Mouse (Mus musculus) CH12.LX (cell line): ENCODE measurements around the gene Tram2. TPM values are rescaled to one million over a fixed set of nuclear protein-coding genes. Genes with fewer than 3 reads are reported as not detected.

Source experiments
- DNase-seq: peaks from one replicate; pipeline ENCODE4 v3.0.0-alpha.2; 2013; ENCODE audit errors: extremely low read depth
- H3K27ac ChIP-seq: 2 replicates; pipeline ENCODE4 v1.5.1; 2012; ENCODE audit warnings: low read depth, mild to moderate bottlenecking, control low read depth, moderate library complexity; ENCODE audit not compliant: insufficient read depth
- H3K27me3 ChIP-seq: replicated peaks from 2 replicates; pipeline ENCODE3; 2012; ENCODE audit warnings: inconsistent platforms
- H3K36me3 ChIP-seq, 2 experiments: replicated peaks in 1 of 2; 2 replicates each; pipeline versions ENCODE3 to v1.6.1; 2012; ENCODE audit warnings: inconsistent platforms in 1 of 2, low read length in 1 of 2, mild to moderate bottlenecking in 1 of 2, mixed read lengths in 1 of 2, moderate library complexity in 1 of 2; ENCODE audit not compliant: control insufficient read depth in 1 of 2, insufficient read depth in 1 of 2
- H3K4me1 ChIP-seq, 2 experiments: 2 replicates each; pipeline ENCODE4 v1.6.1; 2012; ENCODE audit warnings: inconsistent platforms in 1 of 2, moderate library complexity in 1 of 2; ENCODE audit not compliant: insufficient read depth in 2 of 2, control insufficient read depth in 1 of 2
- H3K4me2 ChIP-seq: 2 replicates; pipeline ENCODE4 v1.6.1; 2012; ENCODE audit warnings: low read depth, mild to moderate bottlenecking, control low read depth; ENCODE audit not compliant: poor library complexity, insufficient read depth, severe bottlenecking
- H3K4me3 ChIP-seq, 3 experiments: fragments of 150-350 bp in 1 of 3; sonication (generic) in 1 of 3; replicated peaks in 1 of 3; 2 replicates each; pipeline versions ENCODE3 to v1.5.1; 2011 to 2012; ENCODE audit warnings: low read depth in 2 of 3, low read length in 2 of 3, mild to moderate bottlenecking in 2 of 3, moderate library complexity in 2 of 3, control low read depth in 1 of 3, improper control_type of control experiment in 1 of 3, inconsistent platforms in 1 of 3, mixed read lengths in 1 of 3; ENCODE audit not compliant: poor library complexity in 1 of 3
- H3K79me2 ChIP-seq: replicated peaks from 2 replicates; pipeline ENCODE4 v1.6.1; 2012; ENCODE audit warnings: mild to moderate bottlenecking, moderate library complexity; ENCODE audit not compliant: control insufficient read depth, poor library complexity, insufficient read depth, severe bottlenecking; ENCODE audit errors: extremely low read depth
- H3K9ac ChIP-seq: 2 replicates; pipeline ENCODE4 v1.6.1; 2012; ENCODE audit warnings: low read depth, mild to moderate bottlenecking, control low read depth, moderate library complexity; ENCODE audit not compliant: insufficient read depth
- H3K9me3 ChIP-seq: replicated peaks from 2 replicates; pipeline ENCODE3; 2012; ENCODE audit warnings: low read length, inconsistent platforms, mixed read lengths
- BHLHE40 ChIP-seq: IDR thresholded peaks from 2 replicates; pipeline ENCODE4 v1.6.1; 2011; ENCODE audit warnings: mild to moderate bottlenecking, low read depth, low read length, improper control_type of control experiment
- CHD1 ChIP-seq: IDR thresholded peaks from 2 replicates; pipeline ENCODE4 v1.6.1; 2012; ENCODE audit warnings: low read depth, low read length, improper control_type of control experiment, inconsistent platforms
- CTCF ChIP-seq, 2 experiments: IDR thresholded peaks in 1 of 2; conservative IDR thresholded peaks in 1 of 2; 2 replicates each; pipeline ENCODE4 v1.5.1; 2011 to 2012; ENCODE audit warnings: low read depth in 2 of 2, low read length in 2 of 2, improper control_type of control experiment in 1 of 2, inconsistent platforms in 1 of 2, mild to moderate bottlenecking in 1 of 2, moderate library complexity in 1 of 2
- E2F4 ChIP-seq: IDR thresholded peaks from 2 replicates; pipeline ENCODE4 v1.6.1; 2011; ENCODE audit warnings: low read depth, low read length, improper control_type of control experiment; ENCODE audit not compliant: insufficient replicate concordance
- ELF1 ChIP-seq: IDR thresholded peaks from 2 replicates; pipeline ENCODE4 v1.6.1; 2014; ENCODE audit warnings: low read depth, mild to moderate bottlenecking, inconsistent platforms, low read length, improper control_type of control experiment
- ETS1 ChIP-seq: conservative IDR thresholded peaks from 2 replicates; pipeline ENCODE4 v1.6.1; 2012; ENCODE audit warnings: low read depth, mild to moderate bottlenecking, inconsistent platforms, low read length, improper control_type of control experiment, moderate library complexity
- GABPA ChIP-seq: IDR thresholded peaks from 2 replicates; pipeline ENCODE4 v1.6.1; 2012; ENCODE audit warnings: low read depth, low read length, improper control_type of control experiment, inconsistent platforms; ENCODE audit not compliant: insufficient replicate concordance
- HCFC1 ChIP-seq: IDR thresholded peaks from 2 replicates; pipeline ENCODE4 v1.6.1; 2012; ENCODE audit warnings: low read depth, mild to moderate bottlenecking, inconsistent platforms, low read length, improper control_type of control experiment
- IRF4 ChIP-seq: IDR thresholded peaks from 2 replicates; pipeline ENCODE4 v1.6.1; 2014; ENCODE audit warnings: low read depth, mild to moderate bottlenecking, inconsistent platforms, low read length, improper control_type of control experiment
- MAX ChIP-seq: IDR thresholded peaks from 2 replicates; pipeline ENCODE4 v1.6.1; 2011; ENCODE audit warnings: low read length, improper control_type of control experiment
- MEF2A ChIP-seq: IDR thresholded peaks from 2 replicates; pipeline ENCODE4 v1.6.1; 2014; ENCODE audit warnings: low read depth, mild to moderate bottlenecking, inconsistent platforms, low read length, improper control_type of control experiment, borderline replicate concordance
- MYC ChIP-seq: IDR thresholded peaks from 2 replicates; pipeline ENCODE4 v1.6.1; 2011; ENCODE audit warnings: low read depth, mild to moderate bottlenecking, improper control_type of control experiment, low read length
- NELFE ChIP-seq: IDR thresholded peaks from 2 replicates; pipeline ENCODE4 v1.6.1; 2011; ENCODE audit warnings: low read depth, low read length, improper control_type of control experiment
- PAX5 ChIP-seq: IDR thresholded peaks from 2 replicates; pipeline ENCODE4 v1.6.1; 2012; ENCODE audit warnings: low read length, inconsistent platforms, mixed read lengths
- POLR2A ChIP-seq: IDR thresholded peaks from 2 replicates; pipeline ENCODE4 v1.6.1; 2011; ENCODE audit warnings: low read depth, mild to moderate bottlenecking, improper control_type of control experiment, low read length
- POLR2AphosphoS2 ChIP-seq: IDR thresholded peaks from 2 replicates; pipeline ENCODE4 v1.6.1; 2011; ENCODE audit warnings: low read depth, low read length, improper control_type of control experiment
- RCOR1 ChIP-seq: conservative IDR thresholded peaks from 2 replicates; pipeline ENCODE4 v1.6.1; 2012; ENCODE audit warnings: low read depth, mild to moderate bottlenecking, inconsistent platforms, low read length, improper control_type of control experiment
- SMC3 ChIP-seq: IDR thresholded peaks from 2 replicates; pipeline ENCODE4 v1.6.1; 2011; ENCODE audit warnings: low read depth, low read length, improper control_type of control experiment
- USF1 ChIP-seq: IDR thresholded peaks from 2 replicates; pipeline ENCODE4 v1.6.1; 2014; ENCODE audit warnings: low read depth, mild to moderate bottlenecking, inconsistent platforms, low read length, improper control_type of control experiment
- USF2 ChIP-seq: conservative IDR thresholded peaks from 2 replicates; pipeline ENCODE4 v1.6.1; 2011; ENCODE audit warnings: low read depth, low read length, improper control_type of control experiment
- ZC3H11A ChIP-seq: IDR thresholded peaks from 2 replicates; pipeline ENCODE4 v1.6.1; 2012; ENCODE audit warnings: low read depth, mild to moderate bottlenecking, inconsistent platforms, low read length, improper control_type of control experiment
- ZKSCAN1 ChIP-seq: IDR thresholded peaks from 2 replicates; pipeline ENCODE4 v1.6.1; 2012; ENCODE audit warnings: low read depth, inconsistent platforms, low read length, improper control_type of control experiment, borderline replicate concordance
- ZNF384 ChIP-seq: IDR thresholded peaks from 2 replicates; pipeline ENCODE4 v1.6.1; 2012; ENCODE audit warnings: low read depth, low read length, improper control_type of control experiment, inconsistent platforms
- dilution Hi-C: fragments of 300-500 bp; cut with MboI; formaldehyde crosslinking; loops from 2 replicates; pipeline ENCODE4 v1.14.3; 2020; ENCODE audit warnings: low sequenced_read_pairs; ENCODE audit not compliant: extremely low pct_unique_long_range_greater_than_20kb, extremely low pct_ligation_motif_present
- in situ Hi-C: fragments of 300-500 bp; cut with MboI; formaldehyde crosslinking; loops from 3 replicates; pipeline ENCODE4 v1.14.3; 2019; ENCODE audit warnings: low sequenced_read_pairs, low pct_ligation_motif_present, low pct_unique_long_range_greater_than_20kb, mixed read lengths
- polyA plus RNA-seq: library from polyadenylated mRNA; unstranded; fragments of >175 nt; gene quantifications from 2 replicates; pipeline ENCODE4 v1.2.1, GENCODE M21; 2012; ENCODE audit warnings: low read depth; ENCODE audit not compliant: insufficient read length
- total RNA-seq, 2 experiments: library from RNA; depleted of rRNA; stranded (reverse); fragments of 300-350 nt in 1 of 2; fragments of >200 nt in 1 of 2; gene quantifications; 2 replicates each; pipeline ENCODE4 v1.2.3; 2012 to 2014

The Tram2 gene
- total and polyA plus RNA-seq, 3 experiments = 1.9 to 6.6 (median 2.4) TPM

DNA sequence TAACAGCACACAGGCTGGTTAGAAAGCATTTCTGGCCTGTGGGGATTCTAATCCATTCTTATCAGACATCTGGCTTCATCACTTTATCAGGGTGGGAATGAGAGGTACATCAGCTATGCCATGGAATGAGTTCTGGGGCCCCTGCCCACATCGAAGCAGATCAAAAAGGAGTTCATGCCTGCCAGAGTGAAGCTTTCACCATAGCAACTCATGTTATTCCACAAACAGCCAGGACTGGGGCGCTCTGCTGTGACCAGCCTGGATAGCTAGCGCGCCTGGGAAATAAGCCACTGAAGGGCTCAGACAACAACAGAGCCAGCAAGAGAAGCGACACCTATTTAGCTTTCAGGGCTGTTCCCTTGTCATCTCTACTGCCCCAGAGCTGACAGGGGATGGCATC is 4.8 kb downstream of the Tram2 start:
- dilution Hi-C loops = no loop called here

DNA sequence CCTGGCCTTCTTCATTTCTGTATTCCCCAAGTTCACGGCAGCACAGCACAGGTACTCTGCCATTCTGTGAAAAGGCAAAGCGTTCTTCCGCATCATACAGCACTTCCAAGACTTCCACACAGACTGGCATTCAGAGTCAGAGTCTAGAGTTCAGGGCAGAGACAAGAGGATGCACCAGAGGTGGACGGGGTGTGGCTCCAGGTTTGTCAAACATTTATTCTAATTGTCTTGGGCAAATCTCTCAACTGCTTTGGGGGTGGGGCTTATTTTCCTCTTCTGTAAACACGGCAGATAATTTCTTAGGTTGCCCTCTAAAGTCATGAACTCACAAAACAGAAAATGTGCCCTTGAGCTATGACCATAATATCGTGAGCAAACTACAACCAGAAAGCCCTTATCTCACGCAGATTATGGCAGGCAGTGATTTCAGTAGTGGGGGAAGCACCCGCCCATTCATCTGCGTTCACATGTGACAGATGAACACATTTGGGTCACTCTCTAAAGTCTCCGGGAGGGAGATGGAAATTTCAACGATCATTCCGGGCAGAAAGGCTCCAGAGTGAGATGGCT is 6.1 kb downstream of the Tram2 start:
- no peak overlapping the region for H3K4me2 ChIP-seq
- H3K79me2 ChIP-seq = peaks cover 2% of the 10 kb centered on the region; the same call in 1 of the 2 replicates
- peaks cover 6 to 68% of the 10 kb centered on the region in 2 experiments for H3K4me1 ChIP-seq
- no peak overlapping the region for H3K9ac ChIP-seq
- TF ChIP-seq ZNF384 (no peak), BHLHE40 (peak; percentile 38; the same call in 1 of the 2 replicates)
- no peak overlapping the region for H3K4me3 ChIP-seq
- dilution Hi-C loops = no loop called here
- no peaks in the 10 kb centered on the region for H3K27me3 ChIP-seq
- no peak overlapping the region for H3K27ac ChIP-seq
- no peaks in the 10 kb centered on the region for H3K9me3 ChIP-seq
- H3K36me3 ChIP-seq = peaks cover 0 to 48% of the 10 kb centered on the region in 2 experiments
- peak; percentile 38 for DNase-seq
- in situ Hi-C loops = no loop called here

More for the DNA sequence above, 4.8 kb downstream of the Tram2 start:
- TF ChIP-seq ELF1 = no peak
- TF ChIP-seq CTCF (conservative IDR thresholded peaks at IDR 0.05 in 1 of 2, IDR thresholded peaks at IDR 0.05 in 1 of 2; ENCODE audit: low read depth in 2 of 2, low read length in 2 of 2) = no peak
- TF ChIP-seq USF1 = no peak
- TF ChIP-seq POLR2A = no peak
- TF ChIP-seq RCOR1 = no peak
- no peak for TF ChIP-seq IRF4
- DNase-seq = no peak
- in situ Hi-C loops = no loop called here
- no peak overlapping the region for H3K4me3 ChIP-seq
- H3K4me2 ChIP-seq = no peak overlapping the region
- H3K4me1 ChIP-seq = peaks cover 6 to 72% of the 10 kb centered on the region in 2 experiments
- H3K79me2 ChIP-seq = peaks cover 2% of the 10 kb centered on the region; the same call in 1 of the 2 replicates
- H3K9me3 ChIP-seq = no peaks in the 10 kb centered on the region
- H3K36me3 ChIP-seq = peaks cover 0 to 45% of the 10 kb centered on the region in 2 experiments
- no peak overlapping the region for H3K9ac ChIP-seq
- H3K27ac ChIP-seq = no peak overlapping the region
- no peaks in the 10 kb centered on the region for H3K27me3 ChIP-seq

DNA sequence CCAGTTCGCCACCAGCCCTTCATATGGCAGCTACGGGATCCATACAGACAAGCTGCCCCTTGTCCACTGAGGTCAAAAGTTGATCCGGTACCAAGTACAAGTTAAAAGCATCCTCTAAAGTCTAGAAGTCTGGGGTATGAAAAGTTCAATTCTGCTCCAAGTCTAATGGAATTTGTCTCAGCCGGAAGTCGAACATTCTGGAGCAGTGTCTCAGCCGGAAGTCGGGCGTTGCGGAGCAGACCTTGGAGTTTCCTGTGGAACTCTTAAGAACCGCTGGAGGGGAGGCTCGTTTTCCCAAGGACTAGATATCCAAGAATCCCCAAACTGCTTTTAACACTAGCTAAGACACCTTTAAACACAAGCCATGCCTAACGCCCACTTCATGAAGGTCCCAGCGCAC is 8.4 kb downstream of the Tram2 start:
- no peak for TF ChIP-seq USF2
- no peak for TF ChIP-seq MYC
- no peak for TF ChIP-seq SMC3
- TF ChIP-seq MAX = no peak
- TF ChIP-seq E2F4 = no peak
- TF ChIP-seq PAX5 = no peak
- no peak for TF ChIP-seq CHD1
- no peak for TF ChIP-seq MEF2A
- no peak for TF ChIP-seq ZC3H11A
- no peak for TF ChIP-seq ETS1
- TF ChIP-seq NELFE = no peak
- no peak for TF ChIP-seq ZKSCAN1
- TF ChIP-seq IRF4 = no peak
- no peak for TF ChIP-seq HCFC1
- no peak for TF ChIP-seq GABPA
- TF ChIP-seq POLR2AphosphoS2 = no peak
- Histone ChIP-seq H3K27me3 (no peaks in the 10 kb centered on the region), H3K9ac (no peak overlapping the region), H3K4me2 (no peak overlapping the region), H3K27ac (no peak overlapping the region), H3K9me3 (no peaks in the 10 kb centered on the region), H3K4me3 (no peak overlapping the region), H3K4me1 (peaks cover 0 to 45% of the 10 kb centered on the region in 2 experiments; a peak in 2 of 4 replicates), H3K36me3 (peaks cover 0 to 67% of the 10 kb centered on the region in 2 experiments), H3K79me2 (peaks cover 2% of the 10 kb centered on the region; the same call in 1 of the 2 replicates)
- in situ Hi-C loops = no loop called here
- DNase-seq = no peak
- dilution Hi-C loops = no loop called here
